Mouse (Mus musculus) myocyte (in vitro differentiated cells): ENCODE data around the gene Rabggtb.
A peak's percentile ranks its signal among the peaks of the same experiment; 100 is the strongest.

Experiments
- E2F4 ChIP-seq: IDR thresholded peaks from one replicate; pipeline ENCODE4 v1.6.1; 2011; ENCODE audit warnings: mild to moderate bottlenecking, control low read depth, moderate library complexity; ENCODE audit not compliant: insufficient read depth
- MAX ChIP-seq: IDR thresholded peaks from one replicate; pipeline ENCODE4 v1.6.1; 2011; ENCODE audit warnings: low read depth, mild to moderate bottlenecking, control low read depth
- MYOD1 ChIP-seq, 3 experiments: IDR thresholded peaks; one replicate each; pipeline ENCODE4 v1.6.1; 2011; ENCODE audit warnings: control low read depth in 2 of 3, low read depth in 2 of 3, mild to moderate bottlenecking in 2 of 3, moderate library complexity in 1 of 3; ENCODE audit not compliant: insufficient read length in 2 of 3, control insufficient read depth in 1 of 3
- MYOG ChIP-seq, 3 experiments: IDR thresholded peaks; one replicate each; pipeline ENCODE4 v1.6.1; 2011; ENCODE audit warnings: control low read depth in 2 of 3, low read depth in 2 of 3, mild to moderate bottlenecking in 2 of 3; ENCODE audit not compliant: insufficient read length in 2 of 3, control insufficient read depth in 1 of 3, insufficient read depth in 1 of 3
- POLR2A ChIP-seq: IDR thresholded peaks from one replicate; pipeline ENCODE4 v1.6.1; 2011; ENCODE audit warnings: low read depth, mild to moderate bottlenecking, control low read depth, moderate library complexity; ENCODE audit not compliant: insufficient read length
- POLR2AphosphoS2 ChIP-seq: IDR thresholded peaks from one replicate; pipeline ENCODE4 v1.6.1; 2011; ENCODE audit warnings: low read depth, control low read depth; ENCODE audit not compliant: insufficient read length
- REST ChIP-seq: IDR thresholded peaks from one replicate; pipeline ENCODE4 v1.6.1; 2011; ENCODE audit warnings: mild to moderate bottlenecking, control low read depth, moderate library complexity; ENCODE audit not compliant: insufficient read depth, insufficient read length
- TCF12 ChIP-seq: IDR thresholded peaks from one replicate; pipeline ENCODE4 v1.6.1; 2011; ENCODE audit warnings: mild to moderate bottlenecking, control low read depth; ENCODE audit not compliant: poor library complexity, insufficient read depth, severe bottlenecking
- TCF3 ChIP-seq: IDR thresholded peaks from one replicate; pipeline ENCODE4 v1.6.1; 2011; ENCODE audit warnings: low read depth, control low read depth; ENCODE audit not compliant: insufficient read length
- USF1 ChIP-seq: IDR thresholded peaks from one replicate; pipeline ENCODE4 v1.6.1; 2011; ENCODE audit warnings: low read depth, mild to moderate bottlenecking, control low read depth, moderate library complexity

DNA sequence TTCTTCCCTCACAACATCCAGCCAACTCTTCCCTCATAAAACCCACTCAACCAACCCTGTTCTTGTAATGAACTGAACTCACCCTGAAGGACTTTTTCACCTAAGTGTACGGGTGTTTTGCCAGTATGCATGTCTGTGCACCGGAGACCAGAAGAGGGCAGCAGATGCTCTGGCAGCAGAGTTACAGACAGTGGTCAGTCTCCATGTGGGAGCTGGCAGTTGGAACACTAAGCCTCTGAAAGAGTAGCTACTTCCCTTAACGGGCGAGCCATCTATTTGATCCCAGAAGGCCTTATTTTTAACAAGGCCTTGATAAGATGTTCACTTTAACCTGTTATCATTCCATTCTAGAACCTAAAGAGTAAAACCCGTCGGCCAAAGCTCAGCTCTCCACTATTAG, 8.2 kb downstream of the Rabggtb start:
- TF ChIP-seq POLR2A (peak; percentile 20), E2F4 (no peak), POLR2AphosphoS2 (peak; percentile 61), TCF12 (no peak), REST (no peak), USF1 (no peak), MAX (no peak), MYOG (IDR thresholded peaks at IDR 0.05; ENCODE audit: control insufficient read depth in 1 of 3, insufficient read depth in 1 of 3, insufficient read length in 2 of 3, low read depth in 2 of 3) (no peak), MYOD1 (IDR thresholded peaks at IDR 0.05; ENCODE audit: control insufficient read depth in 1 of 3, insufficient read length in 2 of 3, low read depth in 2 of 3) (no peak), TCF3 (no peak)
